Mouse (Mus musculus) heart, postnatal 0 days (tissue): ENCODE results near the gene Selenof.

ENCODE experiments used
- CTCF ChIP-seq: IDR thresholded peaks from 2 replicates; pipeline ENCODE4 v1.5.1; 2016; ENCODE audit warnings: antibody characterized with exemption, control low read depth, low read depth
- EP300 ChIP-seq: IDR thresholded peaks from 2 replicates; pipeline ENCODE4 v1.6.1; 2016; ENCODE audit warnings: antibody characterized with exemption, low read depth

DNA sequence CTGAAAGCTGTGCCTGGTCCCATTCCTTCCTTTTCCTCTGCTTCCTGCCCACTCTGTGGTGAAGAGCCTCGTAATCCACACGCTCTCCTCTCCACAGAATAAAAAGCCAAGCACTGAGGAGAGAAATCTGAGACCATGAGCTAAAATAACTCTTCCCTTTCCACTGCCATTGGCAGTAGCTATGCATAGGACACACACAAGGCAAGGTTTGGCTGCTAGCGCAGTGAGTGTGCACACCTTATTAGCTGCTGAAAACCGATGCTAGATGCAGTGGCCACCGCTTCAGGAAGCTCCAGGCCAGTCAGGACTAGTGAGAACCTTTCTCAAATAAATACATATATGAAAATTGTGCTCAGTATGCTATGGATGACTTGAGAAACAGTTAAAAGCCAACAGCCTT, 20.1 kb upstream of the Selenof start:
- TF ChIP-seq CTCF: no peak
- TF ChIP-seq EP300: no peak
